Mouse (Mus musculus): Measurements from ENCODE around the gene Gatad2a. TPM values are rescaled to one million over a fixed set of nuclear protein-coding genes. Genes with fewer than 3 reads are reported as not detected.
"Not testable (repeated sequence)": the region's sequence is repeated elsewhere in the genome, so short reads cannot be mapped to it uniquely, and the experiment has no call there.

Gatad2a gene
- polyA plus RNA-seq, 1 experiment from 2014 or later: 26.6 TPM

GRCm38 (mm10) chr8:70005178-70005577 lies 9.0 kb upstream of the Gatad2a start:
- Histone ChIP-seq H3K27ac (no peak overlapping the region), H3K27me3 (no peaks in the 10 kb centered on the region), H3K36me3 (no peaks in the 10 kb centered on the region), H3K4me3 (no peak overlapping the region), H3K9me3 (no peaks in the 10 kb centered on the region), H3K4me2 (no peak overlapping the region), H3K9ac (no peak overlapping the region), H3K4me1 (replicated peaks) (0 out of 2 replicates have a peak, but pooled peaks cover 5% of the 10 kb centered on the region)
- no peak for ATAC-seq (ENCODE audit: low FRiP score)
- WGBS: 45% methylated on average over 2 of the region's 2 CpGs

GRCm38 (mm10) chr8:70004345-70004744 lies 8.2 kb upstream of the Gatad2a start:
- Histone ChIP-seq H3K9ac (no peak overlapping the region), H3K4me3 (no peak overlapping the region), H3K27ac (no peak overlapping the region), H3K9me3 (no peaks in the 10 kb centered on the region), H3K27me3 (no peaks in the 10 kb centered on the region), H3K36me3 (no peaks in the 10 kb centered on the region), H3K4me2 (no peak overlapping the region), H3K4me1 (replicated peaks) (0 out of 2 replicates have a peak, but pooled peaks cover 5% of the 10 kb centered on the region)
- ATAC-seq (ENCODE audit: low FRiP score): no peak

- no peaks in the 10 kb centered on the region for H3K27me3 ChIP-seq
- no peaks in the 10 kb centered on the region for H3K36me3 ChIP-seq
Measured at GRCm38 (mm10) chr8:70003204-70003657, 7.0 kb upstream of the Gatad2a start.

GRCm38 (mm10) chr8:70001892-70002191 lies 5.7 kb upstream of the Gatad2a start:
- H3K4me1 ChIP-seq (replicated peaks); H3K27ac ChIP-seq; H3K27me3 ChIP-seq; ATAC-seq (ENCODE audit: low FRiP score); H3K9ac ChIP-seq; H3K36me3 ChIP-seq; H3K4me3 ChIP-seq; H3K9me3 ChIP-seq: not testable (repeated sequence)
- H3K4me2 ChIP-seq: peak overlapping the region; percentile 31; the same call in 1 of the 2 replicates
- 40% methylated on average over 7 of the region's 7 CpGs for WGBS

More at GRCm38 (mm10) chr8:70003204-70003657, 7.0 kb upstream of the Gatad2a start:
- 0 out of 2 replicates have a peak, but pooled peaks cover 5% of the 10 kb centered on the region for H3K4me1 ChIP-seq (replicated peaks)
- no peak overlapping the region for H3K4me2 ChIP-seq
- WGBS: 57% methylated on average over 4 of the region's 4 CpGs
- H3K4me3 ChIP-seq: no peak overlapping the region
- H3K9ac ChIP-seq: no peak overlapping the region
- no peaks in the 10 kb centered on the region for H3K9me3 ChIP-seq
- no peak overlapping the region for H3K27ac ChIP-seq
- no peak for ATAC-seq (ENCODE audit: low FRiP score)

- Histone ChIP-seq H3K4me1 (replicated peaks) (peaks cover 10% of the 10 kb centered on the region; the same call in 1 of the 2 replicates), H3K27me3 (no peaks in the 10 kb centered on the region), H3K9me3 (no peaks in the 10 kb centered on the region), H3K9ac (no peak overlapping the region), H3K27ac (no peak overlapping the region), H3K4me2 (peak overlapping the region; percentile 31), H3K36me3 (no peaks in the 10 kb centered on the region), H3K4me3 (no peak overlapping the region)
- 0 out of 2 replicates have a peak, but pooled peaks have one; percentile 24 for ATAC-seq (ENCODE audit: low FRiP score)
- 4% methylated on average over 16 of the region's 16 CpGs for WGBS
Measured at GRCm38 (mm10) chr8:70001176-70001891, 5.2 kb upstream of the Gatad2a start.

- WGBS: 84% methylated on average over 2 of the region's 2 CpGs
- no peak for ATAC-seq (ENCODE audit: low FRiP score)
- no peaks in the 10 kb centered on the region for H3K9me3 ChIP-seq
- H3K27me3 ChIP-seq: no peaks in the 10 kb centered on the region
- peaks cover 13% of the 10 kb centered on the region for H3K4me1 ChIP-seq (replicated peaks)
- H3K4me2 ChIP-seq: no peak overlapping the region
- H3K9ac ChIP-seq: no peak overlapping the region
- H3K27ac ChIP-seq: no peak overlapping the region
- no peak overlapping the region for H3K4me3 ChIP-seq
- H3K36me3 ChIP-seq: no peaks in the 10 kb centered on the region
Measured at GRCm38 (mm10) chr8:70000226-70000625, 4.0 kb upstream of the Gatad2a start.

- Histone ChIP-seq H3K36me3 (no peaks in the 10 kb centered on the region), H3K4me1 (replicated peaks) (peaks cover 22% of the 10 kb centered on the region), H3K4me3 (no peak overlapping the region), H3K27me3 (no peaks in the 10 kb centered on the region), H3K9ac (no peak overlapping the region), H3K9me3 (no peaks in the 10 kb centered on the region), H3K4me2 (no peak overlapping the region), H3K27ac (no peak overlapping the region)
- 85% methylated on average over 4 of the region's 4 CpGs for WGBS
- no peak for ATAC-seq (ENCODE audit: low FRiP score)
Measured at GRCm38 (mm10) chr8:69999236-69999635, 3.1 kb upstream of the Gatad2a start.

- H3K9ac ChIP-seq: no peak overlapping the region
- no peaks in the 10 kb centered on the region for H3K9me3 ChIP-seq
- no peaks in the 10 kb centered on the region for H3K27me3 ChIP-seq
- peaks cover 25% of the 10 kb centered on the region for H3K4me1 ChIP-seq (replicated peaks)
- H3K27ac ChIP-seq: no peak overlapping the region
- no peak overlapping the region for H3K4me3 ChIP-seq
- WGBS: 94% methylated on average over 3 of the region's 3 CpGs
- ATAC-seq (ENCODE audit: low FRiP score): no peak
- no peak overlapping the region for H3K4me2 ChIP-seq
- H3K36me3 ChIP-seq: no peaks in the 10 kb centered on the region
Measured at GRCm38 (mm10) chr8:69998706-69999105, 2.5 kb upstream of the Gatad2a start.

- peak overlapping the region; percentile 85 for H3K4me2 ChIP-seq
- peak overlapping the region; percentile 89 for H3K4me3 ChIP-seq
- H3K36me3 ChIP-seq: peaks cover 7% of the 10 kb centered on the region
- H3K27ac ChIP-seq: peak overlapping the region; percentile 80
- H3K27me3 ChIP-seq: no peaks in the 10 kb centered on the region
- H3K9me3 ChIP-seq: no peaks in the 10 kb centered on the region
- peak overlapping the region; percentile 78 for H3K9ac ChIP-seq
- WGBS: 3% methylated on average over 34 of the region's 35 CpGs
- ATAC-seq (ENCODE audit: low FRiP score): no peak
- H3K4me1 ChIP-seq (replicated peaks): peaks cover 32% of the 10 kb centered on the region
Measured at GRCm38 (mm10) chr8:69996589-69997285, 553 bp upstream of the Gatad2a start.

GRCm38 (mm10) chr8:69995422-69995775 lies 785 bp downstream of the Gatad2a start:
- no peaks in the 10 kb centered on the region for H3K9me3 ChIP-seq
- H3K4me2 ChIP-seq: peak overlapping the region; percentile 80
- WGBS: under 1% methylated on average over 7 of the region's 7 CpGs
- peak overlapping the region; percentile 89 for H3K4me3 ChIP-seq
- no peaks in the 10 kb centered on the region for H3K27me3 ChIP-seq
- H3K36me3 ChIP-seq: peaks cover 7% of the 10 kb centered on the region
- peaks cover 27% of the 10 kb centered on the region for H3K4me1 ChIP-seq (replicated peaks)
- H3K27ac ChIP-seq: peak overlapping the region; percentile 90
- peak overlapping the region; percentile 82 for H3K9ac ChIP-seq
- no peak for ATAC-seq (ENCODE audit: low FRiP score)

- not testable (repeated sequence) for H3K27me3 ChIP-seq; H3K4me3 ChIP-seq; H3K4me1 ChIP-seq (replicated peaks); ATAC-seq (ENCODE audit: low FRiP score); H3K9ac ChIP-seq; H3K9me3 ChIP-seq; H3K27ac ChIP-seq; H3K4me2 ChIP-seq; H3K36me3 ChIP-seq
- WGBS: 94% methylated on average over 7 of the region's 7 CpGs
Measured at GRCm38 (mm10) chr8:69988936-69989335, 7.2 kb downstream of the Gatad2a start.

- Histone ChIP-seq H3K36me3 (peaks cover 5% of the 10 kb centered on the region), H3K27me3 (no peaks in the 10 kb centered on the region)
Measured at GRCm38 (mm10) chr8:69987744-69988143, 8.4 kb downstream of the Gatad2a start.

More at GRCm38 (mm10) chr8:69987744-69988143, 8.4 kb downstream of the Gatad2a start:
- no peak for ATAC-seq (ENCODE audit: low FRiP score)
- Histone ChIP-seq H3K4me2 (no peak overlapping the region), H3K27ac (no peak overlapping the region), H3K9ac (no peak overlapping the region), H3K4me1 (replicated peaks) (no peaks in the 10 kb centered on the region), H3K9me3 (no peaks in the 10 kb centered on the region), H3K4me3 (no peak overlapping the region)

All from hindbrain, embryonic 13.5 days (tissue).